Mouse (Mus musculus) left cerebral cortex, adult 9 months (tissue): ENCODE results near the gene Slc6a11.

Source experiments
- DNase-seq, 2 experiments: peaks; one replicate each; pipeline ENCODE4 v3.0.0; 2022; ENCODE audit warnings: low spot score in 2 of 2

Gene Slc6a11

DNA sequence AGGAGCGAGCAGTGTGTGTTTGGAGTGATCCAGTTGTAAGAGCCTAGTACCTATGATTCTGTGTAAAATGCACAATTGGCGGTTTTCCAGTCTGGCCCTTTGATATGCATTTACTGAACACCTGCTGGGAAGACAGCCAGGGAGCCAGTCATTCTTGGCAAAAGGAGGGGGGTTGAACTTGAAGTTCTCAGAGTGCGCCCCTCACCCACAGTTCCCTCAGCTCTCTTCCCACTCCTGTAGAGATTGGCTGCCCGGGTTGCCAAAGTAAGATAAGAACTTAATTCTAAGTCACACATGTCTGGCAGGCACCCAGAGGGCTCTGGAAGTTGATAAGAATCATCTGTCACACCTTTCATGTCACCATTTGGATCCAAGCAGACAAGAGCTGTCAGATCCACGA is 133.4 kb downstream of the Slc6a11 start:
- DNase-seq, result no peak

DNA sequence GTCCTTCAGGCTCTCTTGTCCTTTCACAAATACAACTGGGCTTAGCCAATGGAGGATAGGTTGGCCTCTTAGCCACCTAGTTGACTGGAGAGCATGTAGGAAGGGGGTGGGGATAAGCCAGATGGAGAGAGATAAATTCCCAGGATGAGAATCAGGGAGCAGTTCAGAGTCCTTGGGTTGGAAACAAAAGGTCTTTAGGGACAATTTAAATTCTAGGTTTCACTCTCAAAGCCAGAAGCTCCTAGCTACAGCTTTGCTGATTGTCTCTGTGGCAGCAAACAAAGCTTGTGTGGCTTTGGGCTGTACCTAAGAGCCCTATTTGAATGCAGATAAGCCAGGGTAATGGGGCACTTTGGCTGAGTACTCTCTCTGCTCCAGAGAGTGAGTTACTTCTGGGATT is 135.2 kb downstream of the Slc6a11 start:
- DNase-seq, result no peak

DNA sequence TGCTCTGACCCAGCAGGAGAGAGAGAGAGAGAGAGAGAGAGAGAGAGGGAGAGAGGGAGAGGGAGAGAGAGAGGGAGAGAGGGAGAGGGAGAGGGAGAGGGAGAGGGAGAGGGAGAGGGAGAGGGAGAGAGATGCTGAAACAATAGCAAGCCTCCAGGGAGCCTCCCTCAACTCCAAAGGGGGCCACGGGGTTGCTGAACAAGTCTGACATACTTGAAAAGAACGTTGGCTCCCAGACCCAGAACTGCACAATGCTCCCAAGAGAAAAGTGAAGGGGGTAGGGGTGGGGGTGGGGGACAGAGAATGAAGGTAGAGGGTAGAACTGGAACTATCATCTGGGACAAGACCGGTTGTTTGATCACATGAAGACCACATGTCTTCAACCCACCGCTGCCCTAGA is 136.9 kb downstream of the Slc6a11 start:
- no peak for DNase-seq

DNA sequence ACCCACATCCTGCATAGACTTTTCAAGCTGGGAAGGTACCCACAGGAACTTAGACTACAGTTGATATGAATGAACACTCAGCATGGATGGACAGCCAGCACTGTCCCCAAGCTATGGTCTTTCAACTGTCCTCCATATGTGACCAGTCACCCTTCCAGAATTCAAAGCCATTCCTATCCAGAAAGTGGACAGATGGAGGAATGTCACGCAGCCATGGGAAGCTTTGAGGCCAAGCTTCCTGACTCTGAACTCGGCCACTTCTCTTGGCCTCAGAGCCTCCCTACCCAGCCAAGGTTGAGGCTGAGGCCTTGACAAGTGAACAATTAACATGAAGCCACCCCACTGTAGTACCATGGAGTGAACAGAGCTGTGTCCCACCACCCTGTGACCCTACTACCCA is 138.5 kb downstream of the Slc6a11 start:
- DNase-seq, result no peak

DNA sequence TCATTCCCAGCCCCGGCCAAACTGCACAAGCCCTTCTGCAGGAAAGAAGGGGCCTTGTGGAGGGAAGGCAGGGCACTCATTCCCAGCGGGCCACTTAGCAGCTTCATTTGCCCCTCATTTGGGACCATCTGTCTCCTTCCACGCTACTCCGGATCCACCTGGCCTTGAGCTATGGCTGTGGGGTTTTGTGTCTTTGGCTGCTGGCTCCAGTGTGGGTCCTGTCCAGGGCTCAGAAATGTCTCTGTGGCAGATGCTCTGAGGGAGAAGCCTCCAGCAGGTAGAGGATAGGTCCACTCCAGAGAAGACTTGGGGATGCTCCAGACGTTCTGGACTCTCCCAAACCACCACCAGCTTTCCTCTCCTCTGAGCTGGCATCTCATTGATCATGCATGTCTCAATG is 139.8 kb downstream of the Slc6a11 start:
- no peak for DNase-seq

DNA sequence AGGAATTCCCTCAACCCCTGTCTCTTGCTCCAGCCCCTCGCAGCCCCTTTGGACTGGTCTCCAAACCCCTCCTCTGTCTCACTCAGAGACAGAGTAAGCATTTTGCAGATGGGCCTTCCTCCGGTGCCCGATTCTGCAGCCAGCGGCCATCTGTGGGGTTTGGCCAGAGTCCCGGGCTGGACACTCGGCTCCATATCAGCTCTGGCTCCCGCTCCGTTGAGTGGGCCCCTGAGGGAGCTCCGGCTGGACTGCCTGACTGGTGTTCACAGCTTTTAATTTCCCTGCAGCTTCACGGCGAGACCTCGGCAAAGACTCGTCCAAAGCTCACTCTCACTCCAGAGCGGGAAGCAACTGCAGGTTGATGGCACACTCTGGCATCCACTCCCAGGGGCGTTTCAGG is 141.2 kb downstream of the Slc6a11 start:
- peak in 1 of 2 experiments; percentile 47 for DNase-seq

DNA sequence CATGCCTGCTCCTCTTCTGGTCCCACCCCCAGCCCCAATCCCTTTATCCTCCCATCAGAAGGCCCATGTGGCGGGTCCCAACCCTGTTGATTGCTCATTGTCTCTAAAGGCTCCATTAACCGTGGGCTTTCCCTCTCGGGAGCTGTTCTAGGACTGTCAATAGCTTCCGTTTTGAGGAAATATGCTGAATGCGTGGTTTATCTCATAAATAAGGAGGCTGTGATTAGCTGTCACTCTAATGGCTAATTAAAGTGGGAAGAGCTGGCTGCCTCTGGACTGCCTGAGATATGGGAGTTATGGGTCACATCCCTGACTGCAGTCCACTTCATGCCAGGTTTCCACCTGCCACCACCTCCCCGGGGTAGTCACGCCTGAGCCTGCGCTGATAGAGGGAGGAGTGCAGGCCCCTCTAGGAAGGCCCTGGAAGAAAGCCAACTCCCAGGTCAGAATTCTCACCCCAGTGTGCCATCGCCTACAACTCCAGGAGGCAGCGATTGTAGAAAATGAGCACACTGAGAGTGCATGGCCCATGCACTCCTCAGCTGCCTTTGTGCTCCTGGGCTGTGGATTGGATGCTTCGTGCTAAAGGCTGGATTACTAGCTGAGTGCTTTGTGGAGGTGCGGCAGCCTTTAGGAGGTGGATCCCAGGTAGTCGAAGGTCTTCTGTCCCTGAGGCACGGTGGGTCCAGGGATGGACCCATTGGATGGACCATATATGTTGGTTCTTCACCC is 143.1 kb downstream of the Slc6a11 start:
- no peak for DNase-seq

DNA sequence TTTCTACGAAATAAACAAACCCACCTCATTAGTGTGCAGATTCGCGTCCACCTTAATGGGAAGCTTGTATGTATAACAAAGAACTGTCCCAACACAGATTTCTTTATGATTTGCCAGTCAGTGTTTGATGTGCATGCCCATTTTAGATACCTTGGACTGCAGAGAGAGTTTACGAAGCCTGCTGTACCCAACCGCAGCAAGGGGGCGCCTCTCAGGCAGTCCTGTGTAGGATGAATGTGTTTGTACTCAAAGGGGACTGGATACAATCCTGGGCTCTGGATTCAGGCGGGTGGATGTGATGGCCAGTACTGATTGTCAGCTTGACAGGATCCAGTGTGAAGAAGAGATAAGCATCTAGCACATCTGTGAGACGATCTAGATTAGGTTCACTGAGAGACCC is 144.8 kb downstream of the Slc6a11 start:
- DNase-seq, result no peak

DNA sequence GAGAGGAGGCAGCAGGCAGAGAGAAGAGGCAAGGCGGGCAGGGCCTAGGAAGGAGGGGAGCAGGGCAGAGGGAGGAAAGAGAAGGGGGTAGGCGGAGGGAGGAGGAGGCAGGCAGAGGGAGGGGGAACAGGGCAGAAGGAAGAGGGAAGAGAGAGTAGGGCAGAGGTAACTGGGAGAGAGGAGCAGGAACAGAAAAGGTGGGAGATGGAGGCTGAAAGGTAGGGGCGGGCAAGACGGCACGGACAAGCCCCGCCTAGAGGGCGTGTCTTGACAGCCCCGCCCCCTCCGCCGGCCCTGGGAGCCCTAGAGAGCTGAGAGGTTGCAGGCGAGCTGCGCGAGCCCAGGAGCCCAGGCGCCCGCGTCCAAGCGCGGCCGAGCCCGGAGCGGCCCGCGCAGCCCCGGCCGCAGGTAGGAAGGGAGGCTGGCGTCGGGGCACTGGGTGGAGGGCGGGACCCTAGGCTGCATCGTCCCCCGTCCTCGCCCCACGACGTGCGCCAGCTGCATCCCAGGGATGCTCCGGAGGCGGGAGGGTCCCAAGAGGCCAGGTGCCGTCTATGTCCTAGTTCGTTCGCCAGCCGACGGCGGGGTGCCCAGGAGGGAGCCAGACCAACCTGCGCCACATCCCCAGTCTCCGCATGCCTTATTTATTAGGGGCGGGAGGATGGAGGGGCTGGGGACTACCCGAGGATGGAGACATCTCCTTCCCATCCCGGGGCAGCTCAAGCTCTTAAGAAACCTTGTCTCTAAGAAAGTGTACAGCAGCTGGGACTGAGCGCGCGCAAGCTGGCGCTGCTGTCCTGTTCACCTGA is 151.6 kb downstream of the Slc6a11 start, which contains the start of gene Slc6a1:
Gene Slc6a1 (plus strand): TSS at position 167 of the 809 bp plus-strand sequence.
- DNase-seq, result peak; percentile 59 to 64

DNA sequence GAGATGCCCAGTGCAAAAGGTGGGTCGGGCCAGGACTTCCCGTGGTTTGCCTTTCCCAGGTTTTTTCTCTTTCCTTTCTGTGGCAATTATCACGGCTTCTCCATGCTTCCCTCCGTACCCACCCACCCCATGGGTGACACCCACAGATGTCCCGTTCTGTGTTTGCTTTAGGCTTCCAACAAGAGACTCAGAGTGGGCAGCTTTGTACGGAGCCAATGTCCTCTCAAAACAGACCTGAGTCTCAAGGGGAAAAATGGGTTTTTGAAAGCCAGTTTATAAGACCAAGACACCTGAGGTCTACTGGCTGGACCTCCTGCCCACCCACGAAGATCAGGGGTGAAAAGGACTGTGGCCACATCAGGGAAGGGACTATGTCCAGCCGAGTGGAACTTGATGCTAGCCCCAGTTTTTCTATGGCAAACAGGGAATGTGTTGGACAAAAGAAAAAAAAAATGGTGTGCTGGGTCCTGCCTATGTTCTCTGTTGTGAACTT is 152.3 kb downstream of the Slc6a11 start:
- DNase-seq, result no peak

DNA sequence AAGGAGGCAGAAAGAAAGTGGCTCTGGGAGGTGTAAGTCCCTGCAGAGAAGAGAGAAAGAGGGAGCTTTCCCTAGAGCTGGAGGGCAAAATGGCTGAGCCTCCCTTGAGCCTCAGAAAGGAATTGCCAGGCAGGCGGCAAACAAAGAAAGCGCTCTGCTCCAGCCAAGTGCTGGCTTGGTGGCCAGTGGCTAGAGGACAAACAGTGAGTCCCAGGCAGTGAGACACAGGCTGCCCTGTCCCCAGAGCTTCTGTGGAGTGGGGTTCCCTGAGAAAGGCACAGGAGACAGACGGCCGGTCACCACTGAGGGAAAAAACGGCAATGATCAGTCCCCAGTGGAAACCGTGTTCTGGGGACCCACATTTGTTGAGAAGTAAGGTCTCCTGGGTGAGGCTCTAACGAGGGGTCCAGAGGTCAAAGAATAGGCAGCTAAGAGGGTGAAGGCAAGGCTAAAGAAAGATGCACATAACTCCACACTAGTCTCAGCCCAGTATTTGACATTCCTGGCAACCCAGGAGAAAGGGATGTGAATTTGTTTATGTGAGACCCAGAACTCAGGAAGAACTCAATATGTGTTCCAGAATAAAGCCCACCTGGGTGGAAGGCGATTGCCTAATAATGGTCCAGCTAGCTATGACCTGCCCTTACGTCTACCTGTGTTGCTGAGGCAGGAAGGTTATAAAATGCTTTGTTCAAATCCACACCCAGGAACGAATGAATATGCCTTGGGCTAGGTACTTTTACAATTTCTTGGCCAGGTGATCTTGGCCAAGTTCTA is 153.1 kb downstream of the Slc6a11 start:
- peak in 1 of 2 experiments; percentile 60 for DNase-seq

DNA sequence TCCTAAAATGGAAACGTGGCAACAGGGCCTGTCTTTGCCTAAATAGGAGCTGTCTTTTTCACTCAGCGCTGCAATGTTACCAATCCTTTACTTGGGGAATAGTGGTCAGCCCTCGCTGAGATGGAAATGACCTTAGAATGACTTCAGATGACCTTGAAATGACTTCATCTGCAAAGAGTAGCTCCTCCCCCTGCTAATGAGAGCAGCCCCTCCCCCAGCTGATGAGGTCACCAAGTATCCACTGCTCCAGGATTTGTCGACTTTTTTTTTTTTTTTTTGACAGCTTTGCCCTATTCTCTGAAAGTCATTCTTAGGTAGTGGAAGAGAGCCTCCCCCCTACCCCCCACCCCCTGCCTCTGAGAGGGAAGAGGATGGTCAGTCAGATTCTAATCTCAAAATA is 154.4 kb downstream of the Slc6a11 start:
- DNase-seq, result no peak

DNA sequence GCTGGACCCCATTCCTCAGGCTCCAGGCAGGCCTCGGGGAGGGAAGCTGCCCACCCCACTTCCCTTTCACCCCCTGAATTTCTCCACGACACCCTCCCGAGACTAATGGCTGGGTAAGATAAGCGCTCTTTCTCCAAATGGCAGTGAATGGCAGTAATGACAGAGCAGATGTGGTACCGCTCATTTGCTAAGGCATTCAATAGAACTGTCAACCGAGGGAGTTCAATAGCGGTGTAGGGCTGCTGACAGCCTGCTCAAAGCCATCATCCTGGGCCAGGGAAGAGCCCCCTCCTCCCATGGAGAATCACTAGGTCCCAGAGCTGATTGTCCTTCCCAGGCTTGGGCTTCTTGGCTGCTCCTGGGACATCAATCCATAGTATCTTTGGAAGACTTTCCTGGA is 158.1 kb downstream of the Slc6a11 start:
- no peak for DNase-seq

DNA sequence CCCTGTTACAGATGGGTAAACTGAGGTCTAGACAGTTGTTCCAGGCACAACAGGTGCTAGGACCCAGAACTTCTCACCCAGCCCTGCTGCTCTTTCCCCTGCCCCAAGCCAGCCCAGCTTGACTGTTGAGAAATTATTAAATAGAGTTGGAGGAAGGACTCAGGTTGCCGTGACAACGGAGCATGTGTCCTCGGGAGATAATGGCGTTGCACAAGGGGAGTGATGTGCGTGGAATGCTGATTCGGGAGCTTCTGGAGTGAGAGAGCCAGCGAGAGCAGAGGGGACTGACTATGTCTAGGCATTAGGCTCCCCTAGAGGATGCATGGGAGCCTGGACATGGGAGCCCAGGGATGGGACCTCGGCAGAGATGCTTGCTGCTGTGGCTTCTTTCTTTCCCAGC is 159.1 kb downstream of the Slc6a11 start:
- peak in 1 of 2 experiments; percentile 75 for DNase-seq

DNA sequence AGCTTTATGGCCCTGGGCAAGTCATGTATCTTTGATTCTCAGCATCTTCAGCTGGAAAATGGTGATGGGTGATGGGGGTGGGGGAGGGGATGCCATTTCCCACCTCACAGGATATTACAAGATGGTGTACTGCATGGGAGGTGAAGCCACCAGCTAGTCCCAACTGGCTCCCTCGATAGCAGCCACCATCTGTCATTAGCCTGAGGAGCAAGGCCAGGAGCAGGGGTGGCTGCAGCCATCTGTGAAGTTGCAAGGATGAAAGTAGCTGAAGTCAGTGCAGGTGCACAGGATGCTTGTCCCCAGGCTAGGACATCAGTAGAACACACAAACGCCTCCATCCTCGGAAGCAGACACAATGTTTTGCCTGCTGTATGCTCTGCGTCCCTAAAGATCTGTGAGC is 159.9 kb downstream of the Slc6a11 start:
- DNase-seq, result no peak

DNA sequence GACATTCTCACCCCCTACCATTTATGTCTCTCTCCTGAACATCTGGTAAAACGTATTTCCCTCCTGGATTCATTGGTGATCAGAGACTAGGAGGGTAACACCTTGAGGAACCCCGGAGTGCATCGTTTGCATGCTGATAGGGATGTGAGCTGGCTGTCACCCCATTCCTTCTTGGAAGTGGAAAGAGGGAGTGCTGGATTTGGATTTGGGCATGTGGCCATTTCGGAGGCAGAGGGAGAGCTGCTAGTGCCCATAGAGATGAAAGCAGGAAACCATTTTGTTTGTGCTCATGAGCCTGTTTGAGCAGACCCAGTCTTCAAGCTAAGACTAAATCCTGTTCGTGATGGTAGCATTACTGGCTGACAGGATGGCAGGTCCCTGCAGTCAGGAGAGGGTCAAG is 160.4 kb downstream of the Slc6a11 start:
- no peak for DNase-seq

DNA sequence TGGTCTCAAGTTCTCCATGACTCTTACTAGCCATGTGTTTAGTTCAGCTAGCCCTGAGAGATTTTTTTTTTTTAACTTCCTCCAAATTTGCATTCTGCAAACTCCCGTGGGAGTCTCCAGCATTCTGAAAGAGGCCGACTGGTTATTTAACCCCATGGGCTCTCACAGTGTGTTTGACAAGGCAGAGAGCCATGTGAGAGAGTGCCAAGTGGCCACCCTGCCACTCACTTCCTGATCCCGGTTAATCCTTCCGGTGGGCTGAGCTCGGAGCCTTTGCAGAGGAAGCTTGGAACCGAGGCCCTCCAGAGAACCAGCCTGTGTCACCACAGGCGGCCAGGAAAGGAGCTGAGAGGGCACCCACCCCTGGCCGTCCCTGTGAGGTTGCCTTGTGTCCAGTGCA is 162.5 kb downstream of the Slc6a11 start:
- DNase-seq, result no peak

DNA sequence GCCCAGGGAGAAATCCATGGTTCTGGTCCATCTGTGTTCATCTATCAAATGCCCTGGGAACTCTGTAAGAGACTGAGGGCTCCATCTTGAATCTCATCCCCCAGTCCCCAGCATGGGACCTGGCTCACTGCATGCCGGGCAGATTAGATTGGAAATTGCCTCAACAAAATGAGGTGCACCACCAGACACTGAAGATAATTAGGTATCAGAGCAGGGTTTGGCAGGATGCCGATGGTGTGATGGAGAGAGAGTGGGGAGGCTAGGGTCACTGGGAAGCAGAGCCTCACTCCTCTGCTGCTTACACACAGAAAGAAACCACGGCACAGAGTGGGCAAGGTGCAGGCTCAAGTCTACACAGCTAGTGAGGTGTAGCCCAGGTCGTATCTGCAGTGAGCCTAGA is 164.0 kb downstream of the Slc6a11 start:
- no peak for DNase-seq

DNA sequence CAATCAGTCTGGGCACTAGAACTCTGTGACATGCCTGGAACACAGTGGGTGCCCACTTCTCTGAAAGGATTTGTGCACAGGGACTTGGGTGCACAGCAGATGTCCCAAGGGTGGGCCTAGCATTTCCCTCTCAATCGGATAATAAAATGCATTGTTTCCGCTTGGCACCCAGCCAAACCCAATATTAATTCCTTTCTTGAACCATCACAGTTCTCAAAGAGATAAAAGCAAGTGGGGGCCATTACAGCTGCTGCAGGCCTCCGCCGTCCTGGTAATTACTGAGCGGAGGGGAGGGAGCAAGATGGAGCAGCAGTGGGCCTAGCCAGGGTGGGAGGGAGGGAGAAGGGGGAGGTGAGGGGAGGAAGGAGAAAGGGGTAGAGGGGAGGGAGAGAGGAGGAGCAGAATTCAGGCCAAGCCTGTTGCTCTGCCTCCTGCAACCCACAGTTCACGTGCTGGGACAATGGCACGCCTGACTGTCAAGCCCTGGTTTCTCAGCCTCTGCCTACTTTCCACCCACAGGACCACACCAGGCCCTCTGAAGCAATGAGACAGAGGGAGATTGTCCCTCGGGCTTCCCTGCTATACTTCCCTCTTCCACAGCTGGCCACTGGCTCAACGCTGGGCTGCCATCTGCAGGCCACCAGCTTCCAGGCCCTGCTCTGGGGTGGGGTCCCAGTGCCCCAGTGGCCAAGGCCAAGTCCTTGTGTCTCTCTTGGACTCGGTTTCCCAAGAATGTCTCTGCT is 166.4 kb downstream of the Slc6a11 start:
- no peak for DNase-seq
